Mouse (Mus musculus): ENCODE measurements around the gene Ss18l1. TPM values are rescaled to one million over a fixed set of nuclear protein-coding genes. Genes with fewer than 3 reads are reported as not detected.

Gene Ss18l1
- total and polyA plus RNA-seq, 3 experiments = 3.1 to 4.3 TPM; not detected in 1

- no peak overlapping the region for H3K27ac ChIP-seq (ENCODE audit: control insufficient read depth, low read depth, low read length)
- no peaks in the 10 kb centered on the region for H3K9me3 ChIP-seq (replicated peaks; ENCODE audit: insufficient read depth, low read length)
- no peaks in the 10 kb centered on the region; a peak in 1 of 4 replicates for H3K36me3 ChIP-seq (ENCODE audit: control insufficient read depth in 1 of 2, insufficient read depth in 2 of 2, low read length in 2 of 2)
- no peak overlapping the region for H3K9ac ChIP-seq (ENCODE audit: control insufficient read depth, low read depth, low read length, poor library complexity, severe bottlenecking)
- no peaks in the 10 kb centered on the region for H3K27me3 ChIP-seq (ENCODE audit: control insufficient read depth in 1 of 2, insufficient read depth in 2 of 2, low read length in 2 of 2)
- no peaks in the 10 kb centered on the region for H3K4me1 ChIP-seq (ENCODE audit: control insufficient read depth in 1 of 2, insufficient read depth in 2 of 2, low read length in 2 of 2)
- no peak for DNase-seq (ENCODE audit: low read depth, low spot score)
- TF ChIP-seq NRF1 (IDR thresholded peaks at IDR 0.05; ENCODE audit: insufficient read depth, low read depth, low read length, poor library complexity, severe bottlenecking) (no peak), JUND (IDR thresholded peaks at IDR 0.05; ENCODE audit: low read depth, low read length) (no peak), ZNF384 (IDR thresholded peaks at IDR 0.05; ENCODE audit: low read depth, low read length) (no peak), KAT2A (conservative IDR thresholded peaks at IDR 0.05; ENCODE audit: low read depth, low read length) (no peak), RAD21 (IDR thresholded peaks at IDR 0.05; ENCODE audit: low read depth, low read length) (no peak), ELF1 (IDR thresholded peaks at IDR 0.05; ENCODE audit: low read depth, low read length) (no peak)
- no peak overlapping the region for H3K4me3 ChIP-seq (ENCODE audit: control insufficient read depth in 1 of 2, insufficient read depth in 1 of 2, low read depth in 2 of 2, low read length in 2 of 2)
- peaks cover 3% of the 10 kb centered on the region; the same call in 1 of the 2 replicates for H3K79me2 ChIP-seq (ENCODE audit: control insufficient read depth, insufficient read depth, low read length, poor library complexity)
Observed at GRCm38 (mm10) chr2:180053001-180053400, 10.7 kb downstream of the Ss18l1 start.

GRCm38 (mm10) chr2:180063338-180064131, 21.2 kb downstream of the Ss18l1 start:
- Histone ChIP-seq H3K79me2 (ENCODE audit: control insufficient read depth, insufficient read depth, low read length, poor library complexity) (no peaks in the 10 kb centered on the region), H3K36me3 (ENCODE audit: control insufficient read depth in 1 of 2, insufficient read depth in 2 of 2, low read length in 2 of 2) (no peaks in the 10 kb centered on the region), H3K9me3 (replicated peaks; ENCODE audit: insufficient read depth, low read length) (no peaks in the 10 kb centered on the region), H3K4me1 (ENCODE audit: control insufficient read depth in 1 of 2, insufficient read depth in 2 of 2, low read length in 2 of 2) (no peaks in the 10 kb centered on the region), H3K9ac (ENCODE audit: control insufficient read depth, low read depth, low read length, poor library complexity, severe bottlenecking) (no peak overlapping the region), H3K27me3 (ENCODE audit: control insufficient read depth in 1 of 2, insufficient read depth in 2 of 2, low read length in 2 of 2) (no peaks in the 10 kb centered on the region), H3K27ac (ENCODE audit: control insufficient read depth, low read depth, low read length) (no peak overlapping the region), H3K4me3 (ENCODE audit: control insufficient read depth in 1 of 2, insufficient read depth in 1 of 2, low read depth in 2 of 2, low read length in 2 of 2) (no peak overlapping the region)
- DNase-seq (ENCODE audit: low read depth, low spot score) = no peak
- TF ChIP-seq KAT2A (conservative IDR thresholded peaks at IDR 0.05; ENCODE audit: low read depth, low read length) (no peak), ELF1 (IDR thresholded peaks at IDR 0.05; ENCODE audit: low read depth, low read length) (no peak), JUND (IDR thresholded peaks at IDR 0.05; ENCODE audit: low read depth, low read length) (no peak), EP300 (IDR thresholded peaks at IDR 0.05; ENCODE audit: low read depth in 1 of 2, low read length in 2 of 2) (no peak), TAL1 (IDR thresholded peaks at IDR 0.05; ENCODE audit: low read length) (no peak), TBP (IDR thresholded peaks at IDR 0.05; ENCODE audit: low read depth, low read length) (no peak), MYC (IDR thresholded peaks at IDR 0.05; ENCODE audit: low read depth, low read length) (no peak), RCOR1 (IDR thresholded peaks at IDR 0.05; ENCODE audit: low read depth, low read length) (no peak), NRF1 (IDR thresholded peaks at IDR 0.05; ENCODE audit: insufficient read depth, low read depth, low read length, poor library complexity, severe bottlenecking) (no peak), ZMIZ1 (IDR thresholded peaks at IDR 0.05; ENCODE audit: low read depth, low read length) (no peak), USF1 (IDR thresholded peaks at IDR 0.05; ENCODE audit: low read depth, low read length) (no peak), CHD1 (IDR thresholded peaks at IDR 0.05; ENCODE audit: low read depth, low read length) (no peak), USF2 (IDR thresholded peaks at IDR 0.05; ENCODE audit: borderline replicate concordance in 1 of 2, insufficient read depth in 1 of 2, low read depth in 1 of 2, low read length in 2 of 2) (no peak), ETS1 (IDR thresholded peaks at IDR 0.05; ENCODE audit: low read depth, low read length) (no peak)

All from MEL (cell line).